Mouse (Mus musculus): ENCODE data around the gene Sh3rf3.

DNA sequence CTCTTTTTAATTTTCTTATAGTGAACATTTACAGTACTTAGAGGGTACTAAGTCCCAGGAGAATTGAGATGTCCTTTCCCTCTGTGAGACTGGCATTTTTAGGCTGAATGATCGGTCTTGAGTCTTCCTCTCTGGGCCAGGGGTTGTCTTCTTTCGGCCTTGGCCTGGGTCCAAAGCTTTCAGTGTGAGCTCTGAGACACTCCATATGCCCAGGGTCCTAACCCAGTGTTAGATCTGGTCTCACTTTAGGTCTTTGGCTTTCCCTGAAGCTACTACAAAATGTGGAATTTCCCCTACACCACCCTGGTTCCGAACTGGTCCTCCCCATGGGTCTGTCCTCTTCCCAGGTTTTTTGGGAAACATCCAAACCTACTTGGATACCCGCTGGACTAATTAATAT lies 155.1 kb downstream of the Sh3rf3 start:
- TF ChIP-seq POLR2A (IDR thresholded peaks at IDR 0.05; ENCODE audit: low read depth, low read length) (no peak), CTCF (IDR thresholded peaks at IDR 0.05; ENCODE audit: extremely low read depth, insufficient read length, insufficient replicate concordance, low read depth, low read length) (no peak)

Data from small intestine, adult 2 months (tissue).